20 mouse cellular contexts compared by ENCODE assay signal in the genomic region with DNA sequence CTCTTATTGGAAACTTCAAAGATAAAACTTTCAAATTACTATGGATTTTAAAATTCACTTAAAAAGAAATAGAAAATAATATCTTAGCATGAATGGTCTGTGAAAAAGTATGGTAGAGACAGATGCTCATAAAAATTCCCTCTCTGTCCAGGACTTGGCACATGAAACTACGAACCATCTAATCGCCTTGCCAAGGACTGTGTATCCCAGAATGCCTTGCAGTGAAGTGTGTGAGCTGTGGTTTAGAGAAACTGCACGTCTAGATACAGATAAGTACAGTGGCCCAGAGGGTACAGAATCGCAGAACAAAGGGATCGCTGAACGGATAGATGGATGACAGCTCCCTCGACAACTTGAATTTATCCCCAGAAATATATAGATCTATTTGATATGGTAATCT.
"Had no signal": no experiment of that assay in that cellular context is flagged by ENCODE, and none has a peak within 500 bp of the region (broad histone marks: within the 10 kb centered on the region; RNA-seq: fewer than 3 reads in every experiment).

No protein-coding gene starts in this region.

- ATAC-seq: lung, postnatal 0 days; midbrain, embryonic 16.5 days had no signal

- H3K9ac ChIP-seq: limb, embryonic 13.5 days; liver, embryonic 14.5 days; liver, postnatal 0 days; lung, embryonic 14.5 days; midbrain, embryonic 12.5 days; neural tube, embryonic 13.5 days; stomach, embryonic 15.5 days had no signal

- H3K27ac ChIP-seq: kidney, postnatal 0 days; layer of hippocampus, adult 2 months; limb, embryonic 10.5 days; limb, embryonic 13.5 days; liver, embryonic 14.5 days; macrophage; midbrain, embryonic 12.5 days; neural tube, embryonic 13.5 days; stomach, embryonic 15.5 days had no signal

- H3K9me3 ChIP-seq: limb, embryonic 10.5 days; limb, embryonic 13.5 days; midbrain, embryonic 12.5 days; neural tube, embryonic 13.5 days; stomach, embryonic 15.5 days had no signal

- H3K4me3 ChIP-seq: layer of hippocampus, adult 2 months; limb, embryonic 10.5 days; limb, embryonic 13.5 days; midbrain, embryonic 12.5 days; myocyte; neural tube, embryonic 13.5 days; stomach, embryonic 15.5 days had no signal

- H3K4me1 ChIP-seq: limb, embryonic 13.5 days; midbrain, embryonic 12.5 days; neural tube, embryonic 13.5 days; stomach, embryonic 15.5 days had no signal

- H3K4me2 ChIP-seq: limb, embryonic 13.5 days; lung, embryonic 14.5 days; midbrain, embryonic 12.5 days; neural tube, embryonic 13.5 days; stomach, embryonic 15.5 days had no signal

- H3K36me3 ChIP-seq: limb, embryonic 10.5 days; limb, embryonic 13.5 days; midbrain, embryonic 12.5 days; neural tube, embryonic 13.5 days; stomach, embryonic 15.5 days had no signal

- H3K27me3 ChIP-seq: limb, embryonic 13.5 days; midbrain, embryonic 12.5 days; neural tube, embryonic 13.5 days; stomach, embryonic 15.5 days had no signal

- DNase-seq: kidney, postnatal 25 days; layer of hippocampus, adult 9-11 months; liver, postnatal 0 days; lung, embryonic 14.5 days; retina, postnatal 1 day; right cerebral cortex, postnatal 25 days; spleen, adult 18-20 months; thymus, postnatal 25 days had no signal
